Mouse (Mus musculus): ENCODE data around the gene Traf3ip1. TPM values are rescaled to one million over a fixed set of nuclear protein-coding genes. Genes with fewer than 3 reads are reported as not detected.

The Traf3ip1 gene
- total RNA-seq, 1 experiment from 2014 or later: 5.6 TPM

GRCm38 (mm10) chr1:91562977-91563590 is 68.6 kb downstream of the Traf3ip1 start:
- no peak for ATAC-seq (replicated peaks; ENCODE audit: insufficient number of reproducible peaks, low FRiP score, low TSS enrichment, poor library complexity, severe bottlenecking)

- ATAC-seq (replicated peaks; ENCODE audit: insufficient number of reproducible peaks, low FRiP score, low TSS enrichment, poor library complexity, severe bottlenecking): no peak
These were observed 69.6 kb downstream of the Traf3ip1 start for GRCm38 (mm10) chr1:91564004-91564403.

DNA sequence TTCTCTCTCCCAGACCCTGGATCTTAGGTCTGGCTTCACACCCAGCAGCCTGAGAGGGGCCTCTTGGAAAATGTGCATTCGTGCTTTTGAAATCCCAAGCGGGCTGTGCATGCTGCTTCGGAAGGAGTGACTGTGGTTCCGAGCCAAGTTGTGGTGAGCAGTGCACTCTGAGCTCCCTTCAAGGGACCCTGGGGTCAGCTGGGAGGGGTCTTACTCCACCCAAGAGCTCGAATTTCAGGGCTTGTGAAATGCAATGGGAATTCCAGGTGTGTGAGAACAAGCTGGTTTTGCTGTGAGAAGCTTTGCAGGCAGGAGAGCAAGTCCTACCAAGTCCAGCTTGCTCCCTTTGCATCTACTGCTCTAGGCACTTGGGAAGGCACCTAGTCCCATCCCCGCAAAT is 70.2 kb downstream of the Traf3ip1 start:
- no peak for ATAC-seq (replicated peaks; ENCODE audit: insufficient number of reproducible peaks, low FRiP score, low TSS enrichment, poor library complexity, severe bottlenecking)

DNA sequence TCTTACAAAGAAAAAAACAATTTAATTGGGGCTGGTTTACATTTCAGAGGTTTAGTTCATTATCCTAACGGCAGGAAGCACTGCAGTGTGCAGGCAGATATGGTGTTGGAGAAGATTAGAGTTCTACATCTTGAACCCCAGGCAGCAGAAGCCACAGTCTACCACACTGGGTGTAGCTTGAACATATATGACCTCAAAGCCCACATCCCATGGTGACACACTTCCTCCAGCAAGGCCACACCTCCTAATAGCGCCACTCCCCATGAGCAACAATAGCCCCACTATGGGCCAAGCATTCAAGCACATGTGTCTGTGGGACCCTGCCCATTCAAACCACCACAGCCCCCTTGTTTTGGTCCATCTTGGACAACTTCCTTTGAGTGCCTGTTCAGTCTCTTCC is 72.8 kb downstream of the Traf3ip1 start:
- no peak for ATAC-seq (replicated peaks; ENCODE audit: insufficient number of reproducible peaks, low FRiP score, low TSS enrichment, poor library complexity, severe bottlenecking)

GRCm38 (mm10) chr1:91572458-91572857 is 78.0 kb downstream of the Traf3ip1 start:
- no peak for ATAC-seq (replicated peaks; ENCODE audit: insufficient number of reproducible peaks, low FRiP score, low TSS enrichment, poor library complexity, severe bottlenecking)

GRCm38 (mm10) chr1:91574208-91574607 is 79.8 kb downstream of the Traf3ip1 start:
- no peak for ATAC-seq (replicated peaks; ENCODE audit: insufficient number of reproducible peaks, low FRiP score, low TSS enrichment, poor library complexity, severe bottlenecking)

DNA sequence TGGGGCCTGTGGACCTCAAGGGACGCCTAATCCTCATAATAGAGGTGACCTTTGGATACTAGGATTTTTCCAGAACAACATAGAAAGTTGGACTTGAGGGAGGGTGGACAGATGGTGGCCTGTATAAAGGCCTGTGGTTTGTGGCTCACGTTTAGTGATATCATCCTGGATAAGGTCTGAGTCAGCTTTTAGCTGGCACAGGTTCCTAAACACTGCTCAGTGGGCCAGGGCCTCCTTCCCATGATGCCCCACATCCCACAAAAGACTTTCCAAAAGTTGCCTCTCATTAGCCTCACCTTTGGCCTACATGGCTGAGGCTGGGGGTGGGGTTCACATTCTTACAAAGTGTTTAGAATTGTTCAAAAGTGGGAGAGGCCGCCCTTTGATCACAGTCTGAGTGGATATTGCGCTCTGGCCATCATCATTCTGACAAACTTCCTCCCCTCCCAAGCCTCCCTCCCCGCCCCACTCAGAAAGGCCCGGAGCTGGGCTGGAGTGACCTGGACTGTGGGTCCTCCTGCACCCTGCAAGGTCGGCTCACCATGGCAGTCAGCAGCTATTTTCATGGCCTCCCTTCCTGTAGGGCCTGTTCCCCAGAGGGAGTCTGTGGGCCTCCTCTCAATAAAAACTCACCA is 83.6 kb downstream of the Traf3ip1 start:
- ATAC-seq (replicated peaks; ENCODE audit: insufficient number of reproducible peaks, low FRiP score, low TSS enrichment, poor library complexity, severe bottlenecking): no peak

Other genes starting within 250 kb of the Traf3ip1 start
- gene Ube2f, start 244.3 kb upstream of the Traf3ip1 start, total RNA-seq (2017): 75.0 to 85.6 TPM (median 83.2 TPM) in 3 replicates
- gene Scly, start 196.3 kb upstream of the Traf3ip1 start, total RNA-seq (2017): 18.4 to 25.4 TPM (median 25.1 TPM) in 3 replicates
- gene Espnl, start 172.6 kb upstream of the Traf3ip1 start, total RNA-seq (2017): not detected in 3 replicates
- gene Klhl30, start 143.6 kb upstream of the Traf3ip1 start, total RNA-seq (2017): 1.2 to 11.7 TPM (median 3.0 TPM) in 3 replicates
- gene Erfe, start 128.2 kb upstream of the Traf3ip1 start, total RNA-seq (2017): 0.29 to 0.48 TPM in 2 of 3 replicates, not detected in the other
- 133 to 179 TPM (median 136 TPM) in 3 replicates for gene Ilkap, start 95.8 kb upstream of the Traf3ip1 start, total RNA-seq (2017)
- 11.5 to 23.5 TPM (median 13.5 TPM) in 3 replicates for gene Hes6, start 80.6 kb upstream of the Traf3ip1 start, total RNA-seq (2017)
- 2.8 to 12.0 TPM (median 3.1 TPM) in 3 replicates for gene Per2, start 35.3 kb upstream of the Traf3ip1 start, total RNA-seq (2017)
- 13.9 to 28.9 TPM (median 15.4 TPM) in 3 replicates for gene Asb1, start 45.9 kb downstream of the Traf3ip1 start, total RNA-seq (2017)

All from monocyte, adult 5-6 weeks (primary cell).